Mouse (Mus musculus) lung, postnatal 0 days (tissue): ENCODE measurements around the gene Zdhhc14. TPM values are rescaled to one million over a fixed set of nuclear protein-coding genes. Genes with fewer than 3 reads are reported as not detected.

Experiments
- ATAC-seq: fragments of 200-750 bp; cut with Nextera tagmentation; 2 replicates; pipeline ENCODE4 v1.8.0; 2017; ENCODE audit warnings: moderate library complexity
- DNase-seq: peaks from one replicate; pipeline ENCODE4 v3.0.0-alpha.2; 2016; ENCODE audit warnings: low spot score
- H3K27ac ChIP-seq: fragments of 300-500 bp; sonication (generic); 2 replicates; pipeline ENCODE4 v1.5.1; 2014; ENCODE audit warnings: antibody characterized with exemption, mild to moderate bottlenecking, low read length, mixed read lengths
- H3K27me3 ChIP-seq: fragments of 300-500 bp; sonication (generic); replicated peaks from 2 replicates; pipeline ENCODE4 v1.6.1; 2014; ENCODE audit warnings: low read length, mixed read lengths; ENCODE audit not compliant: insufficient read depth
- H3K36me3 ChIP-seq: fragments of 300-500 bp; sonication (generic); 2 replicates; pipeline ENCODE4 v1.6.1; 2014; ENCODE audit warnings: low read length, mixed read lengths; ENCODE audit not compliant: insufficient read depth
- H3K4me1 ChIP-seq: fragments of 300-500 bp; sonication (generic); 2 replicates; pipeline ENCODE4 v1.6.1; 2014; ENCODE audit warnings: antibody characterized with exemption, low read depth, low read length, mixed read lengths; ENCODE audit not compliant: insufficient read depth
- H3K4me2 ChIP-seq: fragments of 300-500 bp; sonication (generic); replicated peaks from 2 replicates; pipeline ENCODE4 v1.6.1; 2014; ENCODE audit warnings: low read depth, mild to moderate bottlenecking, low read length, moderate library complexity, mixed read lengths
- H3K4me3 ChIP-seq: fragments of 300-500 bp; sonication (generic); 2 replicates; pipeline ENCODE4 v1.5.1; 2014; ENCODE audit warnings: low read depth, low read length
- H3K9ac ChIP-seq: fragments of 300-500 bp; sonication (generic); replicated peaks from 2 replicates; pipeline ENCODE4 v1.6.1; 2014; ENCODE audit warnings: low read depth, mild to moderate bottlenecking
- H3K9me3 ChIP-seq: fragments of 300-500 bp; sonication (generic); 2 replicates; pipeline ENCODE4 v1.6.1; 2016; ENCODE audit warnings: low read length, mixed read lengths
- CTCF ChIP-seq: IDR thresholded peaks from 2 replicates; pipeline ENCODE4 v1.5.1; 2016; ENCODE audit warnings: antibody characterized with exemption, mild to moderate bottlenecking
- EP300 ChIP-seq: IDR thresholded peaks from 2 replicates; pipeline ENCODE4 v1.6.1; 2016; ENCODE audit warnings: antibody characterized with exemption, mild to moderate bottlenecking, control low read depth
- WGBS: fragments of 180-500 bp; shearing (Covaris S2); extraction: QIAGEN DNeasy Blood & Tissue Kit; methylation state at CpG from one replicate; pipeline ENCODE4 v1.1.7; 2014; 5-methylcytosine and 5-hydroxymethylcytosine counted together
- polyA plus RNA-seq: library from polyadenylated mRNA; unstranded; fragments of >200 nt; fragmentation: Nextera tagmentation; extraction: Ambion mirVana; gene quantifications from 2 replicates; pipeline ENCODE4 v1.2.1, GENCODE M21; 2015

Gene Zdhhc14
- polyA plus RNA-seq, 1 experiment from 2014 or later, result 4.2 TPM

GRCm38 (mm10) chr17:5650124-5650523 is 157.8 kb downstream of the Zdhhc14 start:
- Histone ChIP-seq H3K36me3 (no peaks in the 10 kb centered on the region), H3K27me3 (no peaks in the 10 kb centered on the region), H3K4me3 (no peak overlapping the region), H3K27ac (no peak overlapping the region), H3K9ac (no peak overlapping the region), H3K4me1 (no peaks in the 10 kb centered on the region), H3K9me3 (no peaks in the 10 kb centered on the region), H3K4me2 (no peak overlapping the region)
- no peak for TF ChIP-seq EP300
- no peak for TF ChIP-seq CTCF
- 86% methylated on average over 4 of the region's 4 CpGs for WGBS
- no peak for ATAC-seq
- no peak for DNase-seq

- ATAC-seq, result no peak
- Histone ChIP-seq H3K27me3 (no peaks in the 10 kb centered on the region), H3K36me3 (no peaks in the 10 kb centered on the region), H3K9ac (no peak overlapping the region), H3K9me3 (no peaks in the 10 kb centered on the region), H3K27ac (no peak overlapping the region), H3K4me1 (no peaks in the 10 kb centered on the region), H3K4me3 (no peak overlapping the region), H3K4me2 (no peak overlapping the region)
- no peak for DNase-seq
- no peak for TF ChIP-seq CTCF
- 67% methylated on average over 4 of the region's 4 CpGs for WGBS
Measured at GRCm38 (mm10) chr17:5650642-5651041, 158.3 kb downstream of the Zdhhc14 start.

- H3K9ac ChIP-seq, result no peak overlapping the region
- no peaks in the 10 kb centered on the region for H3K9me3 ChIP-seq
- WGBS, result 75% methylated on average over 4 of the region's 4 CpGs
- H3K27me3 ChIP-seq, result no peaks in the 10 kb centered on the region
- no peak overlapping the region for H3K27ac ChIP-seq
- no peak overlapping the region for H3K4me3 ChIP-seq
- DNase-seq, result no peak
- no peak for ATAC-seq
- H3K4me1 ChIP-seq, result no peaks in the 10 kb centered on the region
- no peak overlapping the region for H3K4me2 ChIP-seq
- TF ChIP-seq CTCF, result no peak
- TF ChIP-seq EP300, result no peak
- no peaks in the 10 kb centered on the region for H3K36me3 ChIP-seq
Measured at GRCm38 (mm10) chr17:5651551-5651950, 159.2 kb downstream of the Zdhhc14 start.

DNA sequence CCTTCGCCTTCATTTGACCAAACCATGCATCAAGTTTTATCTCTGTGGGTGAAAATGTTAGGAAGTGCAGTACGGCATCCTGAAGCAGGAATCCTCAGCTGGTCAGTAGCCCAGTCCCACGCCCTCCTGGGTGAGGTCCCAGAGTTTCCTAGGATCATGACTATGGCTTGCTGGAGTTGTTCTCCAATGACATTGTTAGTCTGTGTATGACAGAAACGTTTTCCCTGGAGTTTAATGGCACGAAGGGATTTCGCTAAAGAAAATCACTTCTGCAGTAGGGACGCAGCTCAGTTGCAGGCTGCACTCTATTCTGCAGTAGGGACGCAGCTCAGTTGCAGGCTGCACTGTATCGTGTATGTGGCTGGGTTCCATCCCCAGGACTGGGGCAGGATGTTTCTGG is 161.6 kb downstream of the Zdhhc14 start:
- Histone ChIP-seq H3K27me3 (no peaks in the 10 kb centered on the region), H3K36me3 (no peaks in the 10 kb centered on the region), H3K4me1 (no peaks in the 10 kb centered on the region), H3K4me3 (no peak overlapping the region), H3K4me2 (no peak overlapping the region), H3K9ac (no peak overlapping the region), H3K27ac (no peak overlapping the region), H3K9me3 (no peaks in the 10 kb centered on the region)
- ATAC-seq, result no peak
- 78% methylated on average over 9 of the region's 9 CpGs for WGBS
- no peak for DNase-seq
- TF ChIP-seq EP300 (no peak), CTCF (no peak)

- TF ChIP-seq EP300, result no peak
- no peak for TF ChIP-seq CTCF
- ATAC-seq, result no peak
- Histone ChIP-seq H3K4me3 (no peak overlapping the region), H3K4me2 (no peak overlapping the region), H3K9ac (no peak overlapping the region), H3K4me1 (no peaks in the 10 kb centered on the region), H3K27me3 (no peaks in the 10 kb centered on the region), H3K36me3 (no peaks in the 10 kb centered on the region), H3K9me3 (no peaks in the 10 kb centered on the region), H3K27ac (no peak overlapping the region)
- 87% methylated on average over 4 of the region's 4 CpGs for WGBS
- no peak for DNase-seq
Measured at GRCm38 (mm10) chr17:5655536-5655935, 163.2 kb downstream of the Zdhhc14 start.

GRCm38 (mm10) chr17:5660317-5661080 is 168.1 kb downstream of the Zdhhc14 start:
- H3K27me3 ChIP-seq, result no peaks in the 10 kb centered on the region
- H3K27ac ChIP-seq, result no peak overlapping the region
- H3K4me3 ChIP-seq, result no peak overlapping the region
- no peak overlapping the region for H3K4me2 ChIP-seq
- H3K4me1 ChIP-seq, result no peaks in the 10 kb centered on the region
- WGBS, result 58% methylated on average over 8 of the region's 8 CpGs
- ATAC-seq (no peak), DNase-seq (peak; percentile 14)
- H3K9ac ChIP-seq, result no peak overlapping the region
- no peaks in the 10 kb centered on the region for H3K36me3 ChIP-seq
- no peaks in the 10 kb centered on the region for H3K9me3 ChIP-seq
- TF ChIP-seq CTCF, result no peak
- no peak for TF ChIP-seq EP300

GRCm38 (mm10) chr17:5666652-5667051 is 174.3 kb downstream of the Zdhhc14 start:
- TF ChIP-seq EP300, result no peak
- TF ChIP-seq CTCF, result no peak
- Histone ChIP-seq H3K9ac (no peak overlapping the region), H3K9me3 (no peaks in the 10 kb centered on the region), H3K4me2 (no peak overlapping the region), H3K36me3 (no peaks in the 10 kb centered on the region), H3K4me3 (no peak overlapping the region), H3K27me3 (no peaks in the 10 kb centered on the region), H3K27ac (no peak overlapping the region), H3K4me1 (no peaks in the 10 kb centered on the region)
- DNase-seq, result no peak
- 67% methylated on average over 8 of the region's 8 CpGs for WGBS
- ATAC-seq, result no peak
